Mouse (Mus musculus): ENCODE data around the gene Dtnb. TPM values are rescaled to one million over a fixed set of nuclear protein-coding genes. Genes with fewer than 3 reads are reported as not detected.

The Dtnb gene
- polyA plus RNA-seq, 2 experiments: 16.4 to 17.0 TPM

- H3K36me3 ChIP-seq (replicated peaks; ENCODE audit: control insufficient read depth, insufficient read depth, low read depth): no peaks in the 10 kb centered on the region
- WGBS (ENCODE audit: insufficient replicate concordance): 75% methylated on average over 4 of the region's 4 CpGs
- no peak for DNase-seq (ENCODE audit: low read depth in 3 of 3, low spot score in 3 of 3)
- H3K27ac ChIP-seq: no peak overlapping the region
- no peaks in the 10 kb centered on the region for H3K27me3 ChIP-seq (ENCODE audit: control insufficient read depth, insufficient read depth, low read length)
- H3K4me3 ChIP-seq (ENCODE audit: insufficient read depth in 1 of 2, low read depth in 2 of 2, low read length in 2 of 2): no peak overlapping the region
- H3K4me1 ChIP-seq (replicated peaks; ENCODE audit: control insufficient read depth in 2 of 2, insufficient read depth in 2 of 2, low read length in 1 of 2): peaks cover 6 to 10% of the 10 kb centered on the region in 2 experiments
- no peak overlapping the region for H3K9ac ChIP-seq (replicated peaks)
- TF ChIP-seq CTCF (IDR thresholded peaks at IDR 0.05; ENCODE audit: low read depth) (no peak), EP300 (IDR thresholded peaks at IDR 0.05; ENCODE audit: low read depth) (no peak)
- H3K4me2 ChIP-seq (ENCODE audit: low read depth): 0 out of 2 replicates have a peak overlapping the region, but pooled peaks have one; percentile 98
- no peaks in the 10 kb centered on the region for H3K9me3 ChIP-seq (ENCODE audit: control insufficient read depth, low read length)
- ATAC-seq (ENCODE audit: insufficient read depth): no peak
Measured at GRCm38 (mm10) chr12:3570711-3571400, 1.3 kb upstream of the Dtnb start.

DNA sequence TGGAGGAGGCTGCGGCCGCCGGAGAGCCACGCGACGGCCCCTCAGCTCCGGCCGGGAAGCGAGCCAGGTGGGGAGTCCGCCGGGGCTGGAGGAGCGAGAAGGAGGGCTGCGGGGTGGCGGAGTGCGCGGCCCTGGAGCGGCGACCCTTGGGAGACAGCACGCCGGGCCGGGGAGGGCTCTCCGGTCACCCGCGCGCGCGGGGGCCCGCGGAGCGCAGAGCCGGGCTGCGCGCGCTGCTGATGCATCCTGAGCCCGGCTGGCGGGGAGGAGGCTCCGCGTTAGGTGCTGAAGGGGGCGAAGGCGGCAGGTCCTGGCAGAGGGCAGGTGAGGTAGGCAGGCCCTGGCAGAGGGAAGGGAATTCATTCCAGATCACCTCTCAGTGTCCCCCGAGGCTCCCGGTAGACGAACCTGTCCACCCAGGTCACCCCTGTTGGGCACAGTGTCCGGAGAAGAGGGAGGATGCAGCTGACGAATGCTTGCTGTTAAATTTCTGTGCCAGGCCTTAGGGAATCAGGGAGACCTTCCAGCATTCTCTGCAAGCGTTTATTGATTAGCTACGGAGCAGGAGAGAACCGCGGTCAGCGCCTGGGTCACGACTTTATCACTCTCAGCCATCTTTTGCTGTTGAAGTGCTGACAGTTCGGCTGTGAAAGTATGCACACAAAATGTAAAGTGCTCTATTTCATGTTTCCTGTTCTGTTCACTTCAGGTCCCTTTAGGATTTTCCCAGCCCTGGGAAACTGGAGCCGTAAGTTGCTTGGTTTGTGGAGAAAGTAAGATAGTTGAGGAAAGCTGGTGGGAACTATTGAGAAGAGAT lies 608 bp downstream of the Dtnb start:
- Histone ChIP-seq H3K9ac (replicated peaks) (peak overlapping the region; percentile 90), H3K9me3 (ENCODE audit: control insufficient read depth, low read length) (no peaks in the 10 kb centered on the region), H3K4me2 (ENCODE audit: low read depth) (peak overlapping the region; percentile 98), H3K27me3 (ENCODE audit: control insufficient read depth, insufficient read depth, low read length) (no peaks in the 10 kb centered on the region), H3K4me1 (replicated peaks; ENCODE audit: control insufficient read depth in 2 of 2, insufficient read depth in 2 of 2, low read length in 1 of 2) (peaks cover 6 to 10% of the 10 kb centered on the region in 2 experiments), H3K4me3 (ENCODE audit: insufficient read depth in 1 of 2, low read depth in 2 of 2, low read length in 2 of 2) (peak overlapping the region; percentile 83 to 86), H3K36me3 (replicated peaks; ENCODE audit: control insufficient read depth, insufficient read depth, low read depth) (no peaks in the 10 kb centered on the region), H3K27ac (peak overlapping the region; percentile 37; the same call in 1 of the 2 replicates)
- WGBS (ENCODE audit: insufficient replicate concordance): 2% methylated on average over 46 of the region's 53 CpGs
- peak; percentile 83 for ATAC-seq (ENCODE audit: insufficient read depth)
- TF ChIP-seq CTCF (IDR thresholded peaks at IDR 0.05; ENCODE audit: low read depth) (no peak), EP300 (IDR thresholded peaks at IDR 0.05; ENCODE audit: low read depth) (no peak)
- peak in 1 of 3 experiments; percentile 25 for DNase-seq (ENCODE audit: low read depth in 3 of 3, low spot score in 3 of 3)

- TF ChIP-seq CTCF (IDR thresholded peaks at IDR 0.05; ENCODE audit: low read depth) (no peak), EP300 (IDR thresholded peaks at IDR 0.05; ENCODE audit: low read depth) (no peak)
- peak overlapping the region; percentile 83 to 86 for H3K4me3 ChIP-seq (ENCODE audit: insufficient read depth in 1 of 2, low read depth in 2 of 2, low read length in 2 of 2)
- 43% methylated on average over 6 of the region's 6 CpGs for WGBS (ENCODE audit: insufficient replicate concordance)
- H3K9ac ChIP-seq (replicated peaks): peak overlapping the region; percentile 90
- H3K9me3 ChIP-seq (ENCODE audit: control insufficient read depth, low read length): no peaks in the 10 kb centered on the region
- no peaks in the 10 kb centered on the region for H3K27me3 ChIP-seq (ENCODE audit: control insufficient read depth, insufficient read depth, low read length)
- no peak overlapping the region for H3K27ac ChIP-seq
- no peaks in the 10 kb centered on the region for H3K36me3 ChIP-seq (replicated peaks; ENCODE audit: control insufficient read depth, insufficient read depth, low read depth)
- DNase-seq (ENCODE audit: low read depth in 3 of 3, low spot score in 3 of 3) (no peak), ATAC-seq (ENCODE audit: insufficient read depth) (no peak)
- H3K4me1 ChIP-seq (replicated peaks; ENCODE audit: control insufficient read depth in 2 of 2, insufficient read depth in 2 of 2, low read length in 1 of 2): peaks cover 6 to 10% of the 10 kb centered on the region in 2 experiments
- H3K4me2 ChIP-seq (ENCODE audit: low read depth): peak overlapping the region; percentile 98
Measured at GRCm38 (mm10) chr12:3573410-3573809, 1.2 kb downstream of the Dtnb start.

GRCm38 (mm10) chr12:3574670-3575069 lies 2.5 kb downstream of the Dtnb start:
- Histone ChIP-seq H3K36me3 (replicated peaks; ENCODE audit: control insufficient read depth, insufficient read depth, low read depth) (no peaks in the 10 kb centered on the region), H3K27ac (no peak overlapping the region), H3K27me3 (ENCODE audit: control insufficient read depth, insufficient read depth, low read length) (no peaks in the 10 kb centered on the region), H3K4me1 (replicated peaks; ENCODE audit: control insufficient read depth in 2 of 2, insufficient read depth in 2 of 2, low read length in 1 of 2) (peaks cover 6 to 12% of the 10 kb centered on the region in 2 experiments), H3K9ac (replicated peaks) (no peak overlapping the region), H3K4me2 (ENCODE audit: low read depth) (no peak overlapping the region), H3K4me3 (ENCODE audit: insufficient read depth in 1 of 2, low read depth in 2 of 2, low read length in 2 of 2) (no peak overlapping the region), H3K9me3 (ENCODE audit: control insufficient read depth, low read length) (no peaks in the 10 kb centered on the region)
- ATAC-seq (ENCODE audit: insufficient read depth) (no peak), DNase-seq (ENCODE audit: low read depth in 3 of 3, low spot score in 3 of 3) (no peak)
- TF ChIP-seq EP300 (IDR thresholded peaks at IDR 0.05; ENCODE audit: low read depth): no peak
- peak; percentile 33 for TF ChIP-seq CTCF (IDR thresholded peaks at IDR 0.05; ENCODE audit: low read depth)
- 81% methylated on average over 4 of the region's 4 CpGs for WGBS (ENCODE audit: insufficient replicate concordance)

DNA sequence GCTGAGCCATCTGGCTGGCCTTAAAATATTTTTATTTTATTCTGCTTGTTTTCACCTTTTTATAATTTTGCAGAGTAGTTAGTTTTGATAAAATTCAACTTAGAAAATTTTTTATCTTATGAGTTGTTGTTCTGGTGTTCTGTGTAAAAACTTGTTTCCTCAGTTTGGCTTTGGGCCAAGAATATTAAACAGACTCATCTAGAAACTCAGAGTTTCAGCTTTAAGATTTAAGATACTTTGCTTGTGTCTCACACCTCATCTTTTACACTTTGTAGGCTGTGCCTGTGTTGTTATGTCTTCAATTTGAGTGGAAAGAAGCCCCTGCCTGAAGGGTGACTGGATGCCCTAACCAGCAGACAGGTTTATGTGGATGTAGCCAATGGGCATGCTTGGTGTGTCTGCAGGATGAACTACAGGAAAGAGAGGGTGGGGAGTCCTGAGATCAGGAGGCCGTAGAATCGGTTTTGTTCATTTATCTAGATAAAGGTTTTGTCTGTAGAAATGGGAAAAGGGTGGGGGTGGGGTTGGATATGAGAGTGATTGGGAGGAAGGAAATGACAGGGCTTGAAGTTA lies 7.9 kb downstream of the Dtnb start:
- 9% methylated on average over 2 of the region's 2 CpGs for WGBS (ENCODE audit: insufficient replicate concordance)
- Histone ChIP-seq H3K4me1 (replicated peaks; ENCODE audit: control insufficient read depth in 2 of 2, insufficient read depth in 2 of 2, low read length in 1 of 2) (peaks cover 0 to 4% of the 10 kb centered on the region in 2 experiments; a peak in 3 of 4 replicates), H3K9me3 (ENCODE audit: control insufficient read depth, low read length) (no peaks in the 10 kb centered on the region), H3K27ac (no peak overlapping the region), H3K27me3 (ENCODE audit: control insufficient read depth, insufficient read depth, low read length) (no peaks in the 10 kb centered on the region), H3K9ac (replicated peaks) (no peak overlapping the region), H3K4me3 (ENCODE audit: insufficient read depth in 1 of 2, low read depth in 2 of 2, low read length in 2 of 2) (no peak overlapping the region), H3K4me2 (ENCODE audit: low read depth) (no peak overlapping the region), H3K36me3 (replicated peaks; ENCODE audit: control insufficient read depth, insufficient read depth, low read depth) (no peaks in the 10 kb centered on the region)
- TF ChIP-seq CTCF (IDR thresholded peaks at IDR 0.05; ENCODE audit: low read depth) (no peak), EP300 (IDR thresholded peaks at IDR 0.05; ENCODE audit: low read depth) (no peak)
- DNase-seq (ENCODE audit: low read depth in 3 of 3, low spot score in 3 of 3) (no peak), ATAC-seq (ENCODE audit: insufficient read depth) (no peak)

Measured in liver, embryonic 14.5 days (tissue).